Mouse (Mus musculus): ENCODE measurements at regions not wholly inside any gene's neighbourhood (a gene's known extent, or its start where the extent isn't known, plus 50 kb on each side); places are given as distances from the start of the nearest gene placed in this dataset.

DNA sequence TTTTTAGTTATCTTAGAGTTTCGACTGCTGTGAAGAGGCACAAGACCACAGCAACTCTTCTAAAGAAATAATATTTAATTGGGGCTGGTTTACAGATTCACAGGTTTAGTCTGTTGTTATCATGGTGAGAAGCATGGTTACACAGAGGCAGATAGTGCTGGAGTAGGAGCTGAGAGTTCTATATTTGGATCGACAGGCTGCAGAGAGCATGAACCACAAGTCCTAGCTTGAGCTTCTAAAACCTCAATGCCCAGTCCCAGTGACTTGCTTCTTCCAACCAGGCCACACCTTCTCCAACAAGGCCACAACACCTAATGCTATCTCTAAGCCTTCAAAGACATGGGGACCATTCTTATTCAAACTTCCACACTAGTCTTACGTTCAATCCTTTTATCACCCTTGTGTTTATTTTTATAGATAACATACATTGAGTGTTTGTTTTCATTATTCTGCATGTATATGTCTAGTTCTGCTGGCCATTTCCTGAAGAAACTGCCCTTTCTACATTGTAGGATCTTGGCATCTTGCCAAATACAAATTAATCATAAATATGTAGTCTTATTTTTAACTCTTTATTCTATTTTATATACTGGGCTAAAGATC, 452.8 kb upstream of the Dmac1 start:
- no peak for ATAC-seq (ENCODE audit: low FRiP score)
- no peaks in the 10 kb centered on the region for H3K36me3 ChIP-seq

DNA sequence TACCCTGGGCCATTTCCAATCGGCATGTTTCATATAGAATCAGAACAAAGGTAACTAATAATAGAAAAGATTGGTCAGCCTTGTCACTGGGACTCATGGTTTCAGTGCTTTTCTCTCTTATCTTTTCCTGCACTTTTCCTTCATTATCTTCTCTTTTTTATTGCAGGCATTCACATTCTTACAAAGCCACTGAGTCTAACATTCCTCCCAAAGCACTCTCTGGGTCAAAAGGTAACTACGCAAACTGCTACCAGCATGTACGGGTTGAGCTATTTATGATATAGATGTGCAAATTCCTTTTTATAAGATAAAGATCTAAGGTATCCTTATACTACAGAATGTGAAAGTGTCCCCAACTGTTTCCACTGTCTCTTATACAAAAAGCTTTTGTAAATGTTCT, 436.5 kb upstream of the Dmac1 start:
- no peaks in the 10 kb centered on the region for H3K27me3 ChIP-seq (replicated peaks)
- no peak for ATAC-seq (ENCODE audit: low FRiP score)
- no peaks in the 10 kb centered on the region for H3K36me3 ChIP-seq
- no peak overlapping the region for H3K4me3 ChIP-seq (replicated peaks)
- no peak overlapping the region for H3K27ac ChIP-seq (replicated peaks)
- WGBS = 88% methylated on average over 3 of the region's 3 CpGs
- H3K9ac ChIP-seq (replicated peaks) = no peak overlapping the region
- no peak overlapping the region for H3K4me2 ChIP-seq
- H3K9me3 ChIP-seq (replicated peaks) = no peaks in the 10 kb centered on the region
- no peaks in the 10 kb centered on the region for H3K4me1 ChIP-seq

More for the DNA sequence above, 452.8 kb upstream of the Dmac1 start:
- Histone ChIP-seq H3K27me3 (replicated peaks) (no peaks in the 10 kb centered on the region), H3K4me1 (no peaks in the 10 kb centered on the region), H3K9ac (replicated peaks) (no peak overlapping the region), H3K4me2 (no peak overlapping the region), H3K4me3 (replicated peaks) (no peak overlapping the region), H3K27ac (replicated peaks) (no peak overlapping the region), H3K9me3 (replicated peaks) (no peaks in the 10 kb centered on the region)
- WGBS = 91% methylated on average over 3 of the region's 3 CpGs

GRCm38 (mm10) chr4:75713960-75714359, 435.9 kb upstream of the Dmac1 start:
- no peak for ATAC-seq (ENCODE audit: low FRiP score)
- Histone ChIP-seq H3K9me3 (replicated peaks) (no peaks in the 10 kb centered on the region), H3K27me3 (replicated peaks) (no peaks in the 10 kb centered on the region), H3K4me3 (replicated peaks) (no peak overlapping the region), H3K27ac (replicated peaks) (no peak overlapping the region), H3K4me1 (no peaks in the 10 kb centered on the region), H3K4me2 (no peak overlapping the region), H3K9ac (replicated peaks) (no peak overlapping the region), H3K36me3 (no peaks in the 10 kb centered on the region)
- 92% methylated on average over 1 of the region's 1 CpGs for WGBS

- Histone ChIP-seq H3K9me3 (replicated peaks) (no peaks in the 10 kb centered on the region), H3K4me1 (no peaks in the 10 kb centered on the region), H3K36me3 (no peaks in the 10 kb centered on the region), H3K27me3 (replicated peaks) (no peaks in the 10 kb centered on the region), H3K27ac (replicated peaks) (no peak overlapping the region), H3K4me2 (no peak overlapping the region), H3K4me3 (replicated peaks) (no peak overlapping the region), H3K9ac (replicated peaks) (no peak overlapping the region)
- 42% methylated on average over 3 of the region's 3 CpGs for WGBS
- no peak for ATAC-seq (ENCODE audit: low FRiP score)
These were observed 422.8 kb upstream of the Dmac1 start for GRCm38 (mm10) chr4:75700780-75701378.

DNA sequence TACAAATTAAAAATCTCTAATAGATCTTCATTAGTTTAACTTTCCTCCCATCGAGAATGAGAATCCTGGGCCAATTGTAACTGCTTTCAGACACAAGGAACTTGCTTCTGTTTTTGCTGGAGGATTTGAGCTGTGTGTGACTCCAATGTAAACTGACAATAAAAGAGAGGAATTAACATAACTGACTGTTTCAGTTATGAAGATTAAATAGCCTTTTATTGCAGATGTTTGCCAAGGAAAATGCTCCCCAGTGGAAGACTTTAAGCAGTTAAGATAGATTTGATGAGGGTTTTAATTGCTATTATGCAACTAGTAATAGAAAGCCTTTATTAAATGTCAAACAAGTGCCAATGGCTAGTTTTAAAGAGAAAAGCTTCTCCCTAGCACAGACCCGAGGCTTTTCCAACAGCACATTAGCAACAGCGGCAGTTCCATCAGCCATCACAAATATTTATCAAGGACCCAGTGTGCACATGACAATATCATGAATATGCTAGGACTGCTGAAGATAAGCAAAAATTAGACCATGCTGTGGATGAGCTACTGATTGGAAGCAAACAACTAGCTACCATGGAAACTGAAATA, 398.6 kb upstream of the Dmac1 start:
- 40% methylated on average over 3 of the region's 3 CpGs for WGBS
- H3K36me3 ChIP-seq = no peaks in the 10 kb centered on the region
- H3K27me3 ChIP-seq (replicated peaks) = no peaks in the 10 kb centered on the region
- H3K4me3 ChIP-seq (replicated peaks) = no peak overlapping the region
- no peaks in the 10 kb centered on the region for H3K4me1 ChIP-seq
- no peak overlapping the region for H3K4me2 ChIP-seq
- no peaks in the 10 kb centered on the region for H3K9me3 ChIP-seq (replicated peaks)
- no peak overlapping the region for H3K27ac ChIP-seq (replicated peaks)
- ATAC-seq (ENCODE audit: low FRiP score) = peak; percentile 73
- H3K9ac ChIP-seq (replicated peaks) = no peak overlapping the region

- Histone ChIP-seq H3K9ac (replicated peaks) (no peak overlapping the region), H3K27me3 (replicated peaks) (no peaks in the 10 kb centered on the region), H3K4me1 (no peaks in the 10 kb centered on the region), H3K9me3 (replicated peaks) (no peaks in the 10 kb centered on the region), H3K36me3 (no peaks in the 10 kb centered on the region), H3K27ac (replicated peaks) (no peak overlapping the region), H3K4me2 (no peak overlapping the region), H3K4me3 (replicated peaks) (no peak overlapping the region)
- no peak for ATAC-seq (ENCODE audit: low FRiP score)
These were observed 362.9 kb upstream of the Dmac1 start for GRCm38 (mm10) chr4:75641046-75641445.

DNA sequence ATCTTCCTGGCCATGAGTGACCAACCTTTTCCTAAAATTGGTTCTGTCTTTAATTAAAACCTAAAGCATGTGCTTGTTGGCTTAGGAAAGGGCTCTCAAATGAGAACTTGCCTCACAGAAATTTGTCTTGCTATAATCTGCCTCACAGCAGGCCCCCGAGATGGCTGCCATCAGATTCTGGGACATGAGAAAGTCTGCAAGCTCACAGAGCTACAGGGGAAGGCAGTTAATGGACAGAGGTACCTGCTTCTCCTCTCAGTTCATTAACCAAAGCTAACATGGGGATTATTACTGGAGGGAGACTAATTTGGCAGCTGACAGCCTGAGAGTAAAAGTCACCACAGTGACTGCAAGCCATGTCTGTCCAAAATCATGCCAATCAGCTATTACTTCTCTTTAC, 358.5 kb upstream of the Dmac1 start:
- H3K27me3 ChIP-seq (replicated peaks) = no peaks in the 10 kb centered on the region
- H3K9ac ChIP-seq (replicated peaks) = no peak overlapping the region
- no peaks in the 10 kb centered on the region for H3K9me3 ChIP-seq (replicated peaks)
- no peak for ATAC-seq (ENCODE audit: low FRiP score)
- no peaks in the 10 kb centered on the region for H3K4me1 ChIP-seq
- 65% methylated on average over 1 of the region's 1 CpGs for WGBS
- no peak overlapping the region for H3K4me2 ChIP-seq
- H3K36me3 ChIP-seq = no peaks in the 10 kb centered on the region
- H3K27ac ChIP-seq (replicated peaks) = no peak overlapping the region
- no peak overlapping the region for H3K4me3 ChIP-seq (replicated peaks)

DNA sequence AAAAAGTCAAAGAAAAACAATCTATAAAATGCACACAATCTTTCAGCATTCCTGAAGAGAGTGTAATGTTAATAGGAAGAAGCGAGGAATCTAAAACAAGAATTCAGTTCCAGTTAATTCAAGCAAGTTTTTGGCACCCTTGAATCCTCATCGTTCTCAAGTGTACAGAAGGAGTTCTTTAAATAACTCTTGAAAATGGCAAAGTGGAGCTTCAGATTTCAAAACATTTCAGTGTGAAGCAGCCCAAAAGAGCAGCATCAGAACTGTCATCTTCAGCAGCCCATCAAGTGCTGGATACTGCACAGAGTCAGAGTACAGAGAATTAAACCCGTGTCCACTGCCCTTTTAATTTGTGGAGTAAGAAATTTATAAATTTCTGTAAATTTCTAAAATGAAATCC, 311.8 kb upstream of the Dmac1 start:
- Histone ChIP-seq H3K4me3 (replicated peaks) (no peak overlapping the region), H3K27ac (replicated peaks) (no peak overlapping the region), H3K27me3 (replicated peaks) (no peaks in the 10 kb centered on the region), H3K36me3 (no peaks in the 10 kb centered on the region), H3K4me1 (no peaks in the 10 kb centered on the region), H3K9me3 (replicated peaks) (peaks cover 2% of the 10 kb centered on the region; the same call in 1 of the 2 replicates), H3K9ac (replicated peaks) (no peak overlapping the region), H3K4me2 (no peak overlapping the region)
- ATAC-seq (ENCODE audit: low FRiP score) = no peak
- 92% methylated on average over 3 of the region's 3 CpGs for WGBS

DNA sequence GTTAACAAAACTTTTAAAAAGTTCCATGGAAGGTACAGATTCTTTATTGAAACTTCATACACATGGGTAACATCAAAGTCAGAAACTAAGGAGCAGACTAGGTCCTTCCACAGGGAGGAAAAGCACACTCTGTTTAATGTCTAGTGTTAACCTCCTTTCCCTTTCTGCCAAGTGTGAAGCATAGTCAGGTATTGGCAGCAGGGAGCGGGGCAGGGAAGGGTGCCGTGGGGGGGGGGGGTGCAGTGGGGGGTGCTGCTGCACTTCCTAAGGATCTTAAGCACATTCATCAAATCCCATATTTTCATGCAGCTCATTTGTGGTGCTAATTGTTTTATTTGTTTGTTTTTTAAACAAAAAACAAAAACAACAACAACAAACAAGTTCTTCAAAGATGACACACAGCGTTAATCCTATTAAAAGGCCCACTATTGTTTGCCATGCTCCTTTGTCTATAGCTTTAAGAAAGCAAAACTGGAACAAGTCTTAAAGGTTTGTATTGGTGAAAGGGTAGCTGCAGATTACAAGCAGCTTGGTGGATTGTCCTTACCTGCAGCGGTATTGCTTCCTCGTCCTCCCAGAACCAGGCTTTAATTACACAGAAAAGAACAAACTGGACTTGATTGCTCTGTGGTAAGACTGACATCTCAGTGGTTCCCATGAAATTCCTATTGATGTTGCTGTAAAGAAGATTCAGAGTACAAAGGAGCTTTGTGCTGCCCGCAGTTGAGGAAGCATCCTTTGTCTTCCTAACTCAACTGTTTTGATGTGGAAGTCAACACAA, 310.2 kb upstream of the Dmac1 start:
- WGBS = 20% methylated on average over 6 of the region's 6 CpGs
- H3K9me3 ChIP-seq (replicated peaks) = no peaks in the 10 kb centered on the region
- no peaks in the 10 kb centered on the region for H3K4me1 ChIP-seq
- no peak overlapping the region for H3K4me2 ChIP-seq
- no peak overlapping the region for H3K9ac ChIP-seq (replicated peaks)
- no peaks in the 10 kb centered on the region for H3K27me3 ChIP-seq (replicated peaks)
- no peak overlapping the region for H3K4me3 ChIP-seq (replicated peaks)
- H3K36me3 ChIP-seq = no peaks in the 10 kb centered on the region
- ATAC-seq (ENCODE audit: low FRiP score) = no peak
- no peak overlapping the region for H3K27ac ChIP-seq (replicated peaks)

- H3K4me1 ChIP-seq = no peaks in the 10 kb centered on the region
- H3K4me2 ChIP-seq = no peak overlapping the region
- H3K27me3 ChIP-seq (replicated peaks) = no peaks in the 10 kb centered on the region
- no peaks in the 10 kb centered on the region for H3K9me3 ChIP-seq (replicated peaks)
- WGBS = 88% methylated on average over 1 of the region's 1 CpGs
- no peaks in the 10 kb centered on the region for H3K36me3 ChIP-seq
- no peak overlapping the region for H3K4me3 ChIP-seq (replicated peaks)
- no peak overlapping the region for H3K9ac ChIP-seq (replicated peaks)
- H3K27ac ChIP-seq (replicated peaks) = no peak overlapping the region
- no peak for ATAC-seq (ENCODE audit: low FRiP score)
These were observed 301.8 kb upstream of the Dmac1 start for GRCm38 (mm10) chr4:75579865-75580264.

- Histone ChIP-seq H3K4me2 (no peak overlapping the region), H3K4me3 (replicated peaks) (no peak overlapping the region), H3K4me1 (no peaks in the 10 kb centered on the region), H3K9ac (replicated peaks) (no peak overlapping the region), H3K27me3 (replicated peaks) (no peaks in the 10 kb centered on the region), H3K36me3 (no peaks in the 10 kb centered on the region), H3K9me3 (replicated peaks) (no peaks in the 10 kb centered on the region), H3K27ac (replicated peaks) (no peak overlapping the region)
- no peak for ATAC-seq (ENCODE audit: low FRiP score)
These were observed 294.5 kb upstream of the Dmac1 start for GRCm38 (mm10) chr4:75572603-75573002.

- H3K9ac ChIP-seq (replicated peaks) = no peak overlapping the region
- 89% methylated on average over 2 of the region's 2 CpGs for WGBS
- no peaks in the 10 kb centered on the region for H3K36me3 ChIP-seq
- H3K27me3 ChIP-seq (replicated peaks) = no peaks in the 10 kb centered on the region
- no peak for ATAC-seq (ENCODE audit: low FRiP score)
- no peak overlapping the region for H3K4me3 ChIP-seq (replicated peaks)
- no peak overlapping the region for H3K4me2 ChIP-seq
- H3K27ac ChIP-seq (replicated peaks) = no peak overlapping the region
- H3K9me3 ChIP-seq (replicated peaks) = no peaks in the 10 kb centered on the region
- H3K4me1 ChIP-seq = no peaks in the 10 kb centered on the region
These were observed 289.5 kb upstream of the Dmac1 start for GRCm38 (mm10) chr4:75567630-75568029.
